Mouse (Mus musculus) bone marrow, adult 2 months (tissue): ENCODE data around the gene Snrpf. TPM values are rescaled to one million over a fixed set of nuclear protein-coding genes. Genes with fewer than 3 reads are reported as not detected.

Experiments used
- H3K27ac ChIP-seq: fragments of 200-500 bp; 2 replicates; pipeline ENCODE4 v1.5.1; 2012; ENCODE audit warnings: low read depth, mild to moderate bottlenecking, control low read depth, inconsistent platforms, low read length; ENCODE audit not compliant: control insufficient read depth, poor library complexity, insufficient read depth
- H3K4me1 ChIP-seq: fragments of 200-500 bp; 2 replicates; pipeline ENCODE4 v1.6.1; 2011; ENCODE audit warnings: low read length; ENCODE audit not compliant: control insufficient read depth, insufficient read depth
- H3K4me3 ChIP-seq: fragments of 200-500 bp; replicated peaks from 2 replicates; pipeline ENCODE3; 2011; ENCODE audit warnings: mild to moderate bottlenecking, low read depth, low read length, control low read depth; ENCODE audit not compliant: control insufficient read depth
- CTCF ChIP-seq: fragments of 200-500 bp; IDR thresholded peaks from 2 replicates; pipeline ENCODE4 v1.5.1; 2011; ENCODE audit warnings: low read length, control low read depth; ENCODE audit not compliant: control insufficient read depth, insufficient read depth
- POLR2A ChIP-seq: fragments of 200-500 bp; IDR thresholded peaks from 2 replicates; pipeline ENCODE4 v1.6.1; 2011; ENCODE audit warnings: low read depth, mild to moderate bottlenecking, control low read depth, low read length, borderline replicate concordance; ENCODE audit not compliant: control insufficient read depth
- WGBS: fragments of 180-500 bp; shearing (Covaris S2); methylation state at CpG from one replicate; pipeline ENCODE4 v1.1.7; 2018; 5-methylcytosine and 5-hydroxymethylcytosine counted together
- polyA plus RNA-seq: library from polyadenylated mRNA; stranded (reverse); fragments of >200 nt; gene quantifications from 2 replicates; pipeline ENCODE4 v1.2.4, GENCODE M21; 2011; ENCODE audit warnings: low replicate concordance; ENCODE audit not compliant: missing spikeins, insufficient read depth, insufficient read length

Gene Snrpf
- polyA plus RNA-seq, 1 experiment = 79.1 TPM

DNA sequence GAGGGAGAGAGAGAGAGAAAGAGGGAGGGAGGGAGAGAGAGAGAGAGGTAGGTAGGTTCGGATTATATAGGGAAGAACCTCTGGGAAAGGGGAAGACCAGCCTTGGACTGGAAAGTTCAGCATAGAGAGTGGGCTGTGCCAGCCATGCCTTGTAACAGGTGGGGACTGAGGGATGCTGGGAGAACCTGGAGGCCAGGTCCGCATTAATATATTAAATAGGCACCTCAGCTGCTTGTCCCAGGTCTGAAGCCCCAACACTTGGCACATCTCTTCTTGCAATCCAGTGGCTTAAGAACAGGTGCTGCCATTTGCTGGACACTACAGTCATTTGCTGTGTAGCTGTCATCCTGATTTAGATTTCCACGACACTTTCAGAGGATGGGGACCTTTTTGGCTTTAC lies 7.1 kb upstream of the Snrpf start:
- TF ChIP-seq POLR2A (no peak), CTCF (no peak)
- H3K4me1 ChIP-seq = no peaks in the 10 kb centered on the region
- no peak overlapping the region for H3K27ac ChIP-seq
- 81% methylated on average over 3 of the region's 3 CpGs for WGBS
- no peak overlapping the region for H3K4me3 ChIP-seq

- H3K4me1 ChIP-seq = no peaks in the 10 kb centered on the region
- no peak overlapping the region for H3K27ac ChIP-seq
- 72% methylated on average over 4 of the region's 4 CpGs for WGBS
- no peak for TF ChIP-seq POLR2A
- no peak for TF ChIP-seq CTCF
- no peak overlapping the region for H3K4me3 ChIP-seq
These were observed 6.3 kb upstream of the Snrpf start for GRCm38 (mm10) chr10:93595831-93596230.

DNA sequence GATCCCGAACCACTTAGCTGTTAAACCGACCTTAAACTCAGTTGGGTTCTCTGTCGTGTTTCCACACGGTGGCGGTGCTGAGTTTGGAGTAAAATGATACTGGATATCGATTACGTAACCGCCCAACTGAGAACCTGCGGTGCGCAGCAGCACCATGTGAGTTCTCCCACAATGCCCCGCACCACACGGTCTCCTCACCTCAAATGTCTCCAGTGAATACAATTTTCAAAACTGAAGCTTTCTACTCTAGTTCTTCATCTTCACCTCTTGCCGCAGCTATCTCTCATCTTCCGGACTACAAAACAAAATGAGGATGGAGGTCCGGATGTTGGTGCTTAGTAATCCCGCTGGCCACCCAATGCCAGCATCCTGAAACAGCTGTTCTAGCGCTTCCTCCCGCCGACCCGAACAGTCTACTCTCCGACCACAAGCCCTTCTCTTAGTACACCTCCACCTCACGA lies 4.5 kb upstream of the Snrpf start:
- no peak overlapping the region for H3K27ac ChIP-seq
- peak overlapping the region; percentile 49 for H3K4me3 ChIP-seq
- TF ChIP-seq POLR2A = no peak
- peak; percentile 51; the same call in 1 of the 2 replicates for TF ChIP-seq CTCF
- WGBS = under 1% methylated on average over 22 of the region's 22 CpGs
- H3K4me1 ChIP-seq = peaks cover 2% of the 10 kb centered on the region; the same call in 1 of the 2 replicates

GRCm38 (mm10) chr10:93592456-93592855 lies 3.0 kb upstream of the Snrpf start:
- H3K4me1 ChIP-seq = peaks cover 2% of the 10 kb centered on the region; the same call in 1 of the 2 replicates
- WGBS = 69% methylated on average over 12 of the region's 12 CpGs
- TF ChIP-seq POLR2A (no peak), CTCF (peak; percentile 50)
- H3K4me3 ChIP-seq = no peak overlapping the region
- no peak overlapping the region for H3K27ac ChIP-seq

DNA sequence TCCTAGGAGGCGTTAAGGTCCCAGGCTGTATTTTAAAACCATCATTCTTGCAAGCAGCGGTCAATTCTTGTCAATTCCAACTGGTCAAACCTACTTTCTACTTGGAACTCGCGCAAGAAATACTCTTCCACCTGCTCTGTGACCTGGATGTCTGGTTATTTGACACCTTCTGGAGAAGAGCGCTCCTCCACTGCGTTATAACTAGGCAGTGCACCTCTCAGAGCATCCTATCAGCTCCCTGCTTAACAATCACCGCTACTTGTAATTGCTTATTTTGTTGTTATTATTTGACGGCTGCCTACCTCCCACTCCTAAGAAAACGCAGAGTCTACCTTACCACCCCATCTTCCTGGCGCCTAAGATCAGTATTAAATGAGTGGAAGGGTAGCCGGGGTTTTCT lies 710 bp downstream of the Snrpf start:
- peak overlapping the region; percentile 98 for H3K4me3 ChIP-seq
- H3K4me1 ChIP-seq = peaks cover 2% of the 10 kb centered on the region; the same call in 1 of the 2 replicates
- H3K27ac ChIP-seq = peak overlapping the region; percentile 70; the same call in 1 of the 2 replicates
- TF ChIP-seq CTCF (no peak), POLR2A (no peak)
- 2% methylated on average over 11 of the region's 11 CpGs for WGBS

DNA sequence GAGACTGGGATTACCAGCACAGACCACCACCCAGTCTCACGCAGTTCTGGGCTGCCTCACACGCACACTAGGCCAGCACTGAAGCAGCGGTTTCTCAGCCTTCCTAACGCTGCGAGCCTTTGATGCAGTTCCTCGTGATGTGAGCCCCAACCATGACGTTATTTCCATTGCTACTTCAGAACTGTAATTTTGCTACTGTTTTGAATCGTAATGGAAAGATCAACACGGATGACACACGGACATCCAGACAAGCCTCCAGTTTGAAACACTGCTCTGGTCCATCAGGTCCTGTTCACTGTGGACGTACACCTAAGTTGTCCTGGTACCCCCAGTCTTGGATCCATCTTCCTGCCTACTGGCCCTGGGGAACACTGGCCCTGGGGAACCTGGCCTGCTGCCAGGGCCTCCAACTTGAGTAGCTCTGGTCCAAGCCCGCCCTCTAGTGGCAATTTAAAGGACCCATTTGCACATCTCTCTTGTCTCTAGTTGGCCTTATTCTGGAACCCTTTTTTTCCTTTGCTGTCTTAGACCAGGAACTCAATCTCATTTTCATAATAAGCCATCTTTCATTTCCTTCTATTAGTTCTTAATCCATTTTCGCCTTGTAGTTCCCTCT lies 12.1 kb downstream of the Snrpf start:
- WGBS = 60% methylated on average over 13 of the region's 13 CpGs
- TF ChIP-seq POLR2A = no peak
- TF ChIP-seq CTCF = peak; percentile 75
- Histone ChIP-seq H3K27ac (no peak overlapping the region), H3K4me3 (no peak overlapping the region), H3K4me1 (no peaks in the 10 kb centered on the region)

DNA sequence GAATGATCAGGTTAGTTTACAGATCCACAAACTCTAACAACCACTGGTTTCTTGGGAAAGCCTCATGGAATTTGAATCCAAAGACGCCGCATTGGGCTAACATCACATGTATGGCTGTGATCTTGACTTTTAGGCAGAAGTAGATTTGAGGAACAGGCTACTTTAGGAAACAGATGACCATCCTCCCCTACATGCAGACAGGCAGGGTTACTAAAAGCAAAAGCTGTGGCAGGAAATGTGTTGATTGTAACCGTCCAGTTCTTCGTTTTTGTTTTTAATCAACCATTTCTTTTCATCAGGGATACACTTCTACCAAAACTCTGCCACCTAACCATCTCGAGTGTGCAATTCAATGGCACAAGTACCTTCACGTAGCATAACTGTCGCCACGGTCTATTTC lies 13.5 kb downstream of the Snrpf start:
- WGBS = 26% methylated on average over 8 of the region's 8 CpGs
- TF ChIP-seq CTCF (no peak), POLR2A (no peak)
- H3K4me3 ChIP-seq = no peak overlapping the region
- no peaks in the 10 kb centered on the region for H3K4me1 ChIP-seq
- no peak overlapping the region for H3K27ac ChIP-seq

GRCm38 (mm10) chr10:93574966-93575365 lies 14.5 kb downstream of the Snrpf start:
- WGBS = 37% methylated on average over 4 of the region's 4 CpGs
- Histone ChIP-seq H3K4me1 (no peaks in the 10 kb centered on the region), H3K27ac (no peak overlapping the region), H3K4me3 (no peak overlapping the region)
- TF ChIP-seq POLR2A (no peak), CTCF (no peak)
